ENCODE assay signal across 9 mouse cellular contexts in the genomic region with DNA sequence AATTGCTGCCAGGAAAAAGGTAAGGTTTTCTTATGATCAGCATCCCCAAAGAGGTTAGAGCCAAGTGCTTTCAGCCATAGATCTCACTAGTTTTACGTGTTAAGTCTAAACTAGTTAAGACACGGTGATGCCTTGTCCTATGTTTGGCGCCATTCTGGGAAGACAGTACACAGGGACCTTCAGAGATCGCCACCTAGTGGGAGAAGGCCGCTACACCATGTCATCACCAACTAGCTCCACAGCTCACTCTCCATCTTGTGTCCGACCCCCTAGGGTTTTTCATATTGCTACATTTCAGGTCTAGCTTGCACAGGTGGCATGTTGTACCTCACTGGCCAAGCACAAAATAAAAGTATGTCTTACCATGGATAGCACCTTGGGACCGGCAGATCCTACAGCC. TPM values are rescaled to one million over a fixed set of nuclear protein-coding genes. Genes with fewer than 3 reads are reported as not detected.
A peak's percentile ranks its signal among the peaks of the same experiment; 100 is the strongest.
DNase-seq lines count a peak whose midpoint lies in the region; TF ChIP-seq lines count a peak whose summit lies in the region.
"Had no signal": no experiment of that assay in that cellular context is flagged by ENCODE, and none has a peak within 500 bp of the region (broad histone marks: within the 10 kb centered on the region; RNA-seq: fewer than 3 reads in every experiment).

No protein-coding gene starts in this region.

- no peaks in the 10 kb centered on the region for H3K79me2 ChIP-seq in CH12.LX (replicated peaks; ENCODE audit: control insufficient read depth, extremely low read depth, insufficient read depth, poor library complexity, severe bottlenecking)

- peaks cover 19 to 75% of the 10 kb centered on the region in 2 experiments for H3K4me1 ChIP-seq in CH12.LX (ENCODE audit: control insufficient read depth in 1 of 2, insufficient read depth in 2 of 2)
- no peaks in the 10 kb centered on the region for H3K4me1 ChIP-seq in embryonic facial prominence, embryonic 10.5 days
- no peaks in the 10 kb centered on the region for H3K4me1 ChIP-seq in olfactory bulb, adult 2 months (ENCODE audit: control insufficient read depth, insufficient read depth, low read length)
- H3K4me1 ChIP-seq: limb, embryonic 12.5 days had no signal

- TF ChIP-seq POLR2A in CH12.LX (IDR thresholded peaks at IDR 0.05; ENCODE audit: low read depth, low read length): no peak
- no peak for TF ChIP-seq POLR2A in olfactory bulb, adult 2 months (IDR thresholded peaks at IDR 0.05; ENCODE audit: insufficient read depth, low read depth, low read length)

- peak; percentile 77 for TF ChIP-seq RAD21 in CH12.LX (IDR thresholded peaks at IDR 0.05; ENCODE audit: low read depth, low read length)

- H3K4me2 ChIP-seq in CH12.LX (ENCODE audit: insufficient read depth, low read depth, poor library complexity, severe bottlenecking): peak overlapping the region; percentile 34; the same call in 1 of the 2 replicates
- H3K4me2 ChIP-seq: limb, embryonic 12.5 days had no signal

- dilution Hi-C loops in CH12.LX (cut with MboI; ENCODE audit: extremely low pct_ligation_motif_present, extremely low pct_unique_long_range_greater_than_20kb, low sequenced_read_pairs): no loop called here

- H3K36me3 ChIP-seq in CH12.LX (replicated peaks in 1 of 2; ENCODE audit: control insufficient read depth in 1 of 2, insufficient read depth in 1 of 2, low read length in 1 of 2): peaks cover 2 to 20% of the 10 kb centered on the region in 2 experiments
- H3K36me3 ChIP-seq in embryonic facial prominence, embryonic 10.5 days (replicated peaks): no peaks in the 10 kb centered on the region
- H3K36me3 ChIP-seq: limb, embryonic 12.5 days had no signal

- no peaks in the 10 kb centered on the region for H3K9me3 ChIP-seq in CH12.LX (replicated peaks; ENCODE audit: low read length)
- H3K9me3 ChIP-seq in embryonic facial prominence, embryonic 10.5 days: no peaks in the 10 kb centered on the region
- H3K9me3 ChIP-seq: limb, embryonic 12.5 days had no signal

- TF ChIP-seq EP300 in CH12.LX (IDR thresholded peaks at IDR 0.05; ENCODE audit: low read length): no peak

- TF ChIP-seq CTCF in CH12.LX (conservative IDR thresholded peaks at IDR 0.05 in 1 of 2, IDR thresholded peaks at IDR 0.05 in 1 of 2; ENCODE audit: low read depth in 2 of 2, low read length in 2 of 2): peak; percentile 92 to 96
- 0 out of 2 replicates have a peak, but pooled peaks have one; percentile 15 for TF ChIP-seq CTCF in olfactory bulb, adult 2 months (IDR thresholded peaks at IDR 0.05; ENCODE audit: insufficient read depth, low read depth, low read length)

- peak overlapping the region in 1 of 3 experiments; percentile 47 for H3K4me3 ChIP-seq in CH12.LX (replicated peaks in 1 of 3; ENCODE audit: low read depth in 2 of 3, low read length in 2 of 3, poor library complexity in 1 of 3)
- no peak overlapping the region for H3K4me3 ChIP-seq in embryonic facial prominence, embryonic 10.5 days
- H3K4me3 ChIP-seq in olfactory bulb, adult 2 months (ENCODE audit: insufficient read depth, low read depth, low read length): no peak overlapping the region
- H3K4me3 ChIP-seq: limb, embryonic 12.5 days had no signal

- no peaks in the 10 kb centered on the region for H3K27me3 ChIP-seq in CH12.LX (replicated peaks)
- no peaks in the 10 kb centered on the region for H3K27me3 ChIP-seq in embryonic facial prominence, embryonic 10.5 days (replicated peaks; ENCODE audit: low read depth, poor library complexity, severe bottlenecking)
- H3K27me3 ChIP-seq: limb, embryonic 12.5 days had no signal

- DNase-seq in CH12.LX (ENCODE audit: extremely low read depth): peak; percentile 95
- peak; percentile 68 for DNase-seq in adrenal gland, postnatal 25 days
- peak; percentile 83 for DNase-seq in embryonic facial prominence, embryonic 10.5 days (ENCODE audit: low spot score)
- DNase-seq in heart, adult 9 months (ENCODE audit: low spot score in 2 of 2): peak; percentile 17 to 59
- DNase-seq in kidney, postnatal 25 days: peak; percentile 74 to 90
- DNase-seq in lung, adult 18-20 months: peak; percentile 68 to 71
- peak; percentile 85 for DNase-seq in thymus, postnatal 0 days (ENCODE audit: low spot score)

- H3K9ac ChIP-seq in CH12.LX (ENCODE audit: insufficient read depth, low read depth): peak overlapping the region; percentile 58
- H3K9ac ChIP-seq: limb, embryonic 12.5 days had no signal

- in situ Hi-C loops in CH12.LX (cut with MboI; ENCODE audit: low pct_ligation_motif_present, low pct_unique_long_range_greater_than_20kb, low sequenced_read_pairs): no loop called here

- H3K27ac ChIP-seq in CH12.LX (ENCODE audit: insufficient read depth, low read depth): peak overlapping the region; percentile 41; the same call in 1 of the 2 replicates
- H3K27ac ChIP-seq in embryonic facial prominence, embryonic 10.5 days (replicated peaks): 0 out of 2 replicates have a peak overlapping the region, but pooled peaks have one; percentile 26
- H3K27ac ChIP-seq in olfactory bulb, adult 2 months (ENCODE audit: insufficient read depth, low read depth, low read length): no peak overlapping the region
- H3K27ac ChIP-seq: limb, embryonic 12.5 days had no signal

- WGBS in embryonic facial prominence, embryonic 10.5 days: 15% methylated on average over 7 of the region's 7 CpGs
- 15% methylated on average over 7 of the region's 7 CpGs for WGBS in olfactory bulb, adult 2 months

TF ChIP-seq in CH12.LX, 34 proteins besides CTCF, POLR2A, EP300 and RAD21 (continues in another document):
- TF ChIP-seq IRF4 (IDR thresholded peaks at IDR 0.05; ENCODE audit: low read depth, low read length): no peak; the same call in 1 of the 2 replicates
- no peak for TF ChIP-seq MAFK (IDR thresholded peaks at IDR 0.05; ENCODE audit: insufficient replicate concordance, low read length)
- TF ChIP-seq MYC (IDR thresholded peaks at IDR 0.05; ENCODE audit: low read depth, low read length): peak; percentile 60; the same call in 1 of the 2 replicates
- peak; percentile 52; the same call in 1 of the 2 replicates for TF ChIP-seq TBP (conservative IDR thresholded peaks at IDR 0.05; ENCODE audit: low read depth, low read length)
- peak; percentile 94 for TF ChIP-seq SMC3 (IDR thresholded peaks at IDR 0.05; ENCODE audit: low read depth, low read length)
- TF ChIP-seq NELFE (IDR thresholded peaks at IDR 0.05; ENCODE audit: low read depth, low read length): peak; percentile 25; the same call in 1 of the 2 replicates
- TF ChIP-seq PAX5 (IDR thresholded peaks at IDR 0.05; ENCODE audit: low read length): no peak
- no peak for TF ChIP-seq MXI1 (IDR thresholded peaks at IDR 0.05; ENCODE audit: low read depth, low read length)
- TF ChIP-seq E2F4 (IDR thresholded peaks at IDR 0.05; ENCODE audit: insufficient replicate concordance, low read depth, low read length): peak; percentile 98
- TF ChIP-seq TCF12 (IDR thresholded peaks at IDR 0.05; ENCODE audit: low read depth, low read length): peak; percentile 60
- no peak for TF ChIP-seq RCOR1 (conservative IDR thresholded peaks at IDR 0.05; ENCODE audit: low read depth, low read length)
- peak; percentile 34; the same call in 1 of the 2 replicates for TF ChIP-seq MEF2A (IDR thresholded peaks at IDR 0.05; ENCODE audit: borderline replicate concordance, low read depth, low read length)
- TF ChIP-seq MAZ (IDR thresholded peaks at IDR 0.05; ENCODE audit: low read depth, low read length): 0 out of 2 replicates have a peak, but pooled peaks have one; percentile 38
- TF ChIP-seq ELF1 (IDR thresholded peaks at IDR 0.05; ENCODE audit: low read depth, low read length): peak; percentile 14; the same call in 1 of the 2 replicates
- TF ChIP-seq HCFC1 (IDR thresholded peaks at IDR 0.05; ENCODE audit: low read depth, low read length): no peak
- no peak for TF ChIP-seq POLR2AphosphoS2 (IDR thresholded peaks at IDR 0.05; ENCODE audit: low read depth, low read length)
- no peak for TF ChIP-seq USF2 (conservative IDR thresholded peaks at IDR 0.05; ENCODE audit: low read depth, low read length)
- TF ChIP-seq UBTF (IDR thresholded peaks at IDR 0.05; ENCODE audit: low read depth, low read length): no peak
- peak; percentile 61 for TF ChIP-seq JUND (conservative IDR thresholded peaks at IDR 0.05; ENCODE audit: low read depth, low read length)
- no peak for TF ChIP-seq JUN (IDR thresholded peaks at IDR 0.05; ENCODE audit: insufficient read depth, low read depth, low read length)
- no peak for TF ChIP-seq SIN3A (IDR thresholded peaks at IDR 0.05; ENCODE audit: low read length)
- no peak for TF ChIP-seq CHD2 (IDR thresholded peaks at IDR 0.05; ENCODE audit: low read length)

RNA-seq across cellular contexts. Expression of a gene that starts 8.6 kb away (rescaled TPM):
- total RNA-seq in CH12.LX (2012; rRNA removed): 6.6 and 9.2 TPM in 2 replicates
- total RNA-seq in CH12.LX (2014; rRNA removed): 47.3 and 55.8 TPM in 2 replicates
- polyA plus RNA-seq in CH12.LX (2012; ENCODE audit: insufficient read length, low read depth): 17.9 and 22.2 TPM in 2 replicates
- total RNA-seq in adrenal gland, postnatal 25 days (2021): not detected in 2 replicates
- 0.34 and 0.44 TPM in 2 replicates for polyA plus RNA-seq in embryonic facial prominence, embryonic 10.5 days (2016; fragmentation: Nextera tagmentation; extraction: Ambion mirVana)
- not detected in 2 replicates for polyA plus RNA-seq in olfactory bulb, adult 2 months (2012; ENCODE audit: insufficient read depth, insufficient read length, low replicate concordance, missing spikeins)
- polyA plus RNA-seq in thymus, postnatal 0 days (2015; fragmentation: Nextera tagmentation; extraction: Ambion mirVana): 0.27 and 0.50 TPM in 2 replicates

RNA-seq across cellular contexts. Expression of a gene that starts 9.2 kb away (rescaled TPM):
- total RNA-seq in CH12.LX (2012; rRNA removed): 4.6 and 8.4 TPM in 2 replicates
- total RNA-seq in CH12.LX (2014; rRNA removed): 2.4 and 3.3 TPM in 2 replicates
- 2.3 and 2.4 TPM in 2 replicates for polyA plus RNA-seq in CH12.LX (2012; ENCODE audit: insufficient read length, low read depth)
- total RNA-seq in adrenal gland, postnatal 25 days (2021): 0.86 TPM in 1 of 2 replicates, not detected in the other
- polyA plus RNA-seq in embryonic facial prominence, embryonic 10.5 days (2016; fragmentation: Nextera tagmentation; extraction: Ambion mirVana): 0.11 and 0.18 TPM in 2 replicates
- not detected in 2 replicates for polyA plus RNA-seq in olfactory bulb, adult 2 months (2012; ENCODE audit: insufficient read depth, insufficient read length, low replicate concordance, missing spikeins)
- 0.30 and 0.34 TPM in 2 replicates for polyA plus RNA-seq in thymus, postnatal 0 days (2015; fragmentation: Nextera tagmentation; extraction: Ambion mirVana)

RNA-seq across cellular contexts. Expression of a gene that starts 40.5 kb away (rescaled TPM):
- total RNA-seq in CH12.LX (2012; rRNA removed) (184 and 191 TPM in 2 replicates), CH12.LX (2014; rRNA removed) (186 and 207 TPM in 2 replicates)
- polyA plus RNA-seq in CH12.LX (2012; ENCODE audit: insufficient read length, low read depth): 144 and 159 TPM in 2 replicates
- total RNA-seq in adrenal gland, postnatal 25 days (2021): 14.6 and 17.7 TPM in 2 replicates
- 189 TPM in 2 replicates for polyA plus RNA-seq in embryonic facial prominence, embryonic 10.5 days (2016; fragmentation: Nextera tagmentation; extraction: Ambion mirVana)
- not detected in 2 replicates for polyA plus RNA-seq in olfactory bulb, adult 2 months (2012; ENCODE audit: insufficient read depth, insufficient read length, low replicate concordance, missing spikeins)
- 170 and 188 TPM in 2 replicates for polyA plus RNA-seq in thymus, postnatal 0 days (2015; fragmentation: Nextera tagmentation; extraction: Ambion mirVana)

Comparison
In these comparisons a context has a peak if more than half of its experiments do, and no peak if none do; other contexts are left out.
1. DNase-seq: peak in every context shown above with its lines; median percentile 95 in CH12.LX; 85 in thymus, postnatal 0 days; 83 in embryonic facial prominence, embryonic 10.5 days; 82 in kidney, postnatal 25 days; 70 in lung, adult 18-20 months; 68 in adrenal gland, postnatal 25 days; 38 in heart, adult 9 months.
2. RNA of a gene that starts 8.6 kb away (polyA plus RNA-seq): 17.9 to 22.2 TPM in CH12.LX; 0.34 to 0.44 TPM in embryonic facial prominence, embryonic 10.5 days, 0.27 to 0.50 TPM in thymus, postnatal 0 days and not detected in olfactory bulb, adult 2 months; every median in the first group is over 10 times any median in the second.
3. RNA of a gene that starts 40.5 kb away (polyA plus RNA-seq): 189 TPM in embryonic facial prominence, embryonic 10.5 days, 170 to 188 TPM in thymus, postnatal 0 days and 144 to 159 TPM in CH12.LX; not detected in olfactory bulb, adult 2 months; every median in the first group is over 100 times any median in the second.